Mouse (Mus musculus) G1E (cell line): ENCODE measurements around the gene Cln3.

ENCODE experiments used
- CTCF ChIP-seq: IDR thresholded peaks from 2 replicates; pipeline ENCODE4 v1.5.1; 2012; ENCODE audit warnings: low read depth, low read length, inconsistent platforms, mixed read lengths
- GATA1 ChIP-seq: IDR thresholded peaks from 2 replicates; pipeline ENCODE4 v1.6.1; 2012; ENCODE audit warnings: borderline replicate concordance, low read length, inconsistent platforms, mixed read lengths
- GATA2 ChIP-seq: IDR thresholded peaks from 2 replicates; pipeline ENCODE4 v1.6.1; 2012; ENCODE audit warnings: low read depth, low read length, inconsistent platforms, borderline replicate concordance
- POLR2AphosphoS5 ChIP-seq: IDR thresholded peaks from 2 replicates; pipeline ENCODE4 v1.6.1; 2012; ENCODE audit warnings: low read depth, low read length, inconsistent platforms; ENCODE audit not compliant: insufficient replicate concordance
- TAL1 ChIP-seq: conservative IDR thresholded peaks from 2 replicates; pipeline ENCODE4 v1.6.1; 2012; ENCODE audit warnings: low read depth, low read length, inconsistent platforms, mixed read lengths

- TF ChIP-seq CTCF (no peak), GATA1 (no peak), TAL1 (peak; percentile 47; the same call in 1 of the 2 replicates), POLR2AphosphoS5 (no peak), GATA2 (no peak)
These were observed 46.9 kb upstream of the Cln3 start for GRCm38 (mm10) chr7:126632478-126632877.
